Mouse (Mus musculus) ES-Bruce4 (cell line): ENCODE data around the gene Pmvk.

Experiments
- CTCF ChIP-seq: IDR thresholded peaks from one replicate; pipeline ENCODE4 v1.8.1; 2011; ENCODE audit warnings: low read depth, low read length
- POLR2A ChIP-seq: IDR thresholded peaks from one replicate; pipeline ENCODE4 v1.8.1; 2011; ENCODE audit warnings: low read length; ENCODE audit not compliant: insufficient read depth

DNA sequence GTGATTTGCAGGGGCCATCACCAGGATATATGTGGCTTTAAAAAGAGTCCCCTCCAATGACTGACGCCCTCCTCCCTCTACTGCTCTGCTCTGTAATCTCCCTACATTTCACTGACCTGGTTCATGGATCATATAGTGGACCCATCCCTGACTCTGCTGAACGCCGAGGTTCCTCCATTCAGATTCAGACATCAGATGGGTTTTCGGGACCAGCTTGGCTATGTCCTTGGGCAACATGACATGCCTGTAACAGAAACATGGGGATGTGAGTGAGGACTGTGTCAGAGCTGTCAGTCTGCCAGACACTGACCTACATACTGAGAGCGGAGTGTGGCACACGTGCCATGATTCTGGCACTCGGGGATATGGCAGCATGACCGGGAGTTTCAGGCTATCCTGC, 38.2 kb upstream of the Pmvk start:
- TF ChIP-seq POLR2A (no peak), CTCF (no peak)
